In the genomic region with DNA sequence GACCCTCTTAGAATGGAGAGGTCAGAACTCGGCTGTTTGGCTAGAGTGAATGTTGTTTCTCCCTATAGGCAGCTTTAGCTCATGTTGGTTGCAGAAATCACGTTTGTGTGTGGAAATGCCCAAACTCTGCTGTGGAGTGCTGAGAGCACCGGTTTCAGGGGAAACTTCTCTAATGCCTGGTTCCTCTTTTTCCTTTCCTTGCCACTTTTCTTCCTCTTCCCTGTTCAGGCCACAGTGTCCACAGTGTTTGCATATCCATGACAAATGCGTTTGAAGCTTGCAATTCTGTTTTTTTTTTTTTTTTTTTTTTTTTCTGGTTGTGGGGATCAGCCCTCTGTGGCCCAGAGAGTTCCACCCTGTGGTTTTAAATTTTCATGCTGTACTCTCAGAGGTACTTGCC, we compare ENCODE assay signal across 14 mouse cellular contexts. TPM values are rescaled to one million over a fixed set of nuclear protein-coding genes. Genes with fewer than 3 reads are reported as not detected.
A peak's percentile ranks its signal among the peaks of the same experiment; 100 is the strongest.
DNase-seq lines count a peak whose midpoint lies in the region; ATAC-seq and TF ChIP-seq lines count a peak whose summit lies in the region.
"Had no signal": no experiment of that assay in that cellular context is flagged by ENCODE, and none has a peak within 500 bp of the region (broad histone marks: within the 10 kb centered on the region; RNA-seq: fewer than 3 reads in every experiment).

A gene (plus strand): TSS at position 398 of the 400 bp plus-strand sequence.

- no peak for ATAC-seq in liver, embryonic 12.5 days
- ATAC-seq in forebrain, embryonic 12.5 days (ENCODE audit: low FRiP score) = no peak
- ATAC-seq: forebrain, embryonic 16.5 days; midbrain, embryonic 13.5 days had no signal

- no peak within 1 kb of the TSS for H3K4me3 ChIP-seq in liver, adult 2 months (ENCODE audit: insufficient read depth, low read depth, low read length)
- H3K4me3 ChIP-seq in liver, embryonic 12.5 days = no peak within 1 kb of the TSS
- peak within 1 kb of the TSS in 1 of 3 experiments; percentile 33 for H3K4me3 ChIP-seq in CH12.LX (replicated peaks in 1 of 3; ENCODE audit: low read depth in 2 of 3, low read length in 2 of 3, poor library complexity in 1 of 3)
- H3K4me3 ChIP-seq in bone marrow macrophage, adult 2 months (ENCODE audit: insufficient read depth, low read length) = peak within 1 kb of the TSS; percentile 48
- peak within 1 kb of the TSS; percentile 66 for H3K4me3 ChIP-seq in megakaryocyte, embryonic 14.5 days (replicated peaks)
- no peak within 1 kb of the TSS for H3K4me3 ChIP-seq in forebrain, embryonic 12.5 days (replicated peaks)
- H3K4me3 ChIP-seq: heart, embryonic 12.5 days; hindbrain, embryonic 13.5 days; midbrain, embryonic 13.5 days had no signal

- no peaks in the 10 kb centered on the region for H3K27me3 ChIP-seq in liver, adult 2 months (ENCODE audit: control insufficient read depth, insufficient read depth, low read length)
- H3K27me3 ChIP-seq in liver, embryonic 12.5 days (replicated peaks) = no peaks in the 10 kb centered on the region
- no peaks in the 10 kb centered on the region for H3K27me3 ChIP-seq in CH12.LX (replicated peaks)
- H3K27me3 ChIP-seq in megakaryocyte, embryonic 14.5 days (replicated peaks) = no peaks in the 10 kb centered on the region
- H3K27me3 ChIP-seq in forebrain, embryonic 12.5 days = no peaks in the 10 kb centered on the region
- H3K27me3 ChIP-seq: heart, embryonic 12.5 days; hindbrain, embryonic 13.5 days; midbrain, embryonic 13.5 days had no signal

- dilution Hi-C loops in CH12.LX (cut with MboI; ENCODE audit: extremely low pct_ligation_motif_present, extremely low pct_unique_long_range_greater_than_20kb, low sequenced_read_pairs) = no loop called here

- in situ Hi-C loops in CH12.LX (cut with MboI; ENCODE audit: low pct_ligation_motif_present, low pct_unique_long_range_greater_than_20kb, low sequenced_read_pairs) = no loop called here

- no peak within 1 kb of the TSS for H3K9ac ChIP-seq in liver, adult 2 months (ENCODE audit: low read depth, low read length)
- no peak within 1 kb of the TSS for H3K9ac ChIP-seq in liver, embryonic 12.5 days
- no peak within 1 kb of the TSS for H3K9ac ChIP-seq in CH12.LX (ENCODE audit: insufficient read depth, low read depth)
- H3K9ac ChIP-seq in forebrain, embryonic 12.5 days = no peak within 1 kb of the TSS
- H3K9ac ChIP-seq: heart, embryonic 12.5 days; hindbrain, embryonic 13.5 days; midbrain, embryonic 13.5 days had no signal

- no peaks in the 10 kb centered on the region for H3K79me2 ChIP-seq in liver, adult 2 months (ENCODE audit: control insufficient read depth, insufficient read depth, low read length)
- H3K79me2 ChIP-seq in CH12.LX (replicated peaks; ENCODE audit: control insufficient read depth, extremely low read depth, insufficient read depth, poor library complexity, severe bottlenecking) = no peaks in the 10 kb centered on the region

- H3K27ac ChIP-seq in liver, adult 2 months (replicated peaks; ENCODE audit: insufficient read depth, low read depth, low read length) = 0 out of 2 replicates have a peak within 1 kb of the TSS, but pooled peaks have one; percentile 16
- H3K27ac ChIP-seq in liver, embryonic 12.5 days = no peak within 1 kb of the TSS
- H3K27ac ChIP-seq in CH12.LX (ENCODE audit: insufficient read depth, low read depth) = no peak within 1 kb of the TSS
- H3K27ac ChIP-seq in bone marrow macrophage, adult 2 months (ENCODE audit: insufficient read depth, low read depth, low read length) = peak within 1 kb of the TSS; percentile 99
- no peak within 1 kb of the TSS for H3K27ac ChIP-seq in forebrain, embryonic 12.5 days
- H3K27ac ChIP-seq: hindbrain, embryonic 13.5 days; midbrain, embryonic 13.5 days had no signal

- TF ChIP-seq EP300 in CH12.LX (IDR thresholded peaks at IDR 0.05; ENCODE audit: low read length) = peak; percentile 95

- 41% methylated on average over 4 of the region's 4 CpGs for WGBS in liver, adult 2 months
- WGBS in liver, embryonic 12.5 days (ENCODE audit: insufficient replicate concordance) = 25% methylated on average over 4 of the region's 4 CpGs
- WGBS in forebrain, embryonic 12.5 days = 71% methylated on average over 4 of the region's 4 CpGs

- no peak for TF ChIP-seq RAD21 in CH12.LX (IDR thresholded peaks at IDR 0.05; ENCODE audit: low read depth, low read length)

- DNase-seq in liver, adult 2 months (ENCODE audit: extremely low read depth, low read depth, low spot score) = peak; percentile 42
- peak; percentile 71 for DNase-seq in CH12.LX (ENCODE audit: extremely low read depth)
- no peak for DNase-seq in natural killer cell, adult 2 months (ENCODE audit: low spot score in 2 of 2)
- DNase-seq: cerebellum, postnatal 36 days; kidney, adult 2 months; layer of hippocampus, postnatal 36 days had no signal

- TF ChIP-seq CTCF in liver, adult 2 months (IDR thresholded peaks at IDR 0.05; ENCODE audit: low read depth, low read length) = no peak
- TF ChIP-seq CTCF in CH12.LX (conservative IDR thresholded peaks at IDR 0.05 in 1 of 2, IDR thresholded peaks at IDR 0.05 in 1 of 2; ENCODE audit: low read depth in 2 of 2, low read length in 2 of 2) = no peak
- no peak for TF ChIP-seq CTCF in bone marrow macrophage, adult 2 months (IDR thresholded peaks at IDR 0.05; ENCODE audit: low read depth, low read length)

- no peak for TF ChIP-seq POLR2A in liver, adult 2 months (IDR thresholded peaks at IDR 0.05; ENCODE audit: extremely low read depth, insufficient read depth, low read length)
- TF ChIP-seq POLR2A in CH12.LX (IDR thresholded peaks at IDR 0.05; ENCODE audit: low read depth, low read length) = no peak
- TF ChIP-seq POLR2A in bone marrow macrophage, adult 2 months (IDR thresholded peaks at IDR 0.05; ENCODE audit: borderline replicate concordance, low read depth, low read length) = no peak

- H3K4me1 ChIP-seq in liver, adult 2 months (ENCODE audit: control insufficient read depth, insufficient read depth, low read length) = no peaks in the 10 kb centered on the region
- H3K4me1 ChIP-seq in liver, embryonic 12.5 days = no peaks in the 10 kb centered on the region
- H3K4me1 ChIP-seq in CH12.LX (ENCODE audit: control insufficient read depth in 1 of 2, insufficient read depth in 2 of 2) = peaks cover 10 to 22% of the 10 kb centered on the region in 2 experiments
- peaks cover 38% of the 10 kb centered on the region for H3K4me1 ChIP-seq in bone marrow macrophage, adult 2 months (ENCODE audit: control insufficient read depth, insufficient read depth, low read length)
- H3K4me1 ChIP-seq in megakaryocyte, embryonic 14.5 days = no peaks in the 10 kb centered on the region
- no peaks in the 10 kb centered on the region for H3K4me1 ChIP-seq in forebrain, embryonic 12.5 days
- H3K4me1 ChIP-seq: heart, embryonic 12.5 days; hindbrain, embryonic 13.5 days; midbrain, embryonic 13.5 days had no signal

- no peaks in the 10 kb centered on the region for H3K9me3 ChIP-seq in liver, embryonic 12.5 days (replicated peaks)
- H3K9me3 ChIP-seq in CH12.LX (replicated peaks; ENCODE audit: low read length) = no peaks in the 10 kb centered on the region
- peaks cover 2% of the 10 kb centered on the region for H3K9me3 ChIP-seq in megakaryocyte, embryonic 14.5 days
- no peaks in the 10 kb centered on the region for H3K9me3 ChIP-seq in forebrain, embryonic 12.5 days
- H3K9me3 ChIP-seq: heart, embryonic 12.5 days; hindbrain, embryonic 13.5 days; midbrain, embryonic 13.5 days had no signal

- no peak within 1 kb of the TSS for H3K4me2 ChIP-seq in liver, embryonic 12.5 days
- peak within 1 kb of the TSS; percentile 51 for H3K4me2 ChIP-seq in CH12.LX (ENCODE audit: insufficient read depth, low read depth, poor library complexity, severe bottlenecking)
- H3K4me2 ChIP-seq in forebrain, embryonic 12.5 days = no peak within 1 kb of the TSS
- H3K4me2 ChIP-seq: heart, embryonic 12.5 days; hindbrain, embryonic 13.5 days; midbrain, embryonic 13.5 days had no signal

- no peaks in the 10 kb centered on the region for H3K36me3 ChIP-seq in liver, adult 2 months (ENCODE audit: control insufficient read depth, insufficient read depth, low read length)
- H3K36me3 ChIP-seq in liver, embryonic 12.5 days = no peaks in the 10 kb centered on the region
- H3K36me3 ChIP-seq in CH12.LX (replicated peaks in 1 of 2; ENCODE audit: control insufficient read depth in 1 of 2, insufficient read depth in 1 of 2, low read length in 1 of 2) = no peaks in the 10 kb centered on the region
- H3K36me3 ChIP-seq in megakaryocyte, embryonic 14.5 days (replicated peaks; ENCODE audit: low read length) = no peaks in the 10 kb centered on the region
- no peaks in the 10 kb centered on the region for H3K36me3 ChIP-seq in forebrain, embryonic 12.5 days (replicated peaks)
- H3K36me3 ChIP-seq: heart, embryonic 12.5 days; hindbrain, embryonic 13.5 days; midbrain, embryonic 13.5 days had no signal

TF ChIP-seq in CH12.LX, 34 proteins besides CTCF, POLR2A, EP300 and RAD21 (continues in another document):
- TF ChIP-seq KAT2A (IDR thresholded peaks at IDR 0.05; ENCODE audit: insufficient replicate concordance, low read length) (no peak), ZNF384 (IDR thresholded peaks at IDR 0.05; ENCODE audit: low read depth, low read length) (peak; percentile 98), RCOR1 (conservative IDR thresholded peaks at IDR 0.05; ENCODE audit: low read depth, low read length) (0 out of 2 replicates have a peak, but pooled peaks have one; percentile 49), IRF4 (IDR thresholded peaks at IDR 0.05; ENCODE audit: low read depth, low read length) (peak; percentile 89), ETS1 (conservative IDR thresholded peaks at IDR 0.05; ENCODE audit: low read depth, low read length) (peak; percentile 62), JUN (IDR thresholded peaks at IDR 0.05; ENCODE audit: insufficient read depth, low read depth, low read length) (no peak), MEF2A (IDR thresholded peaks at IDR 0.05; ENCODE audit: borderline replicate concordance, low read depth, low read length) (peak; percentile 38; the same call in 1 of the 2 replicates), TCF12 (IDR thresholded peaks at IDR 0.05; ENCODE audit: low read depth, low read length) (0 out of 2 replicates have a peak, but pooled peaks have one; percentile 49), ZC3H11A (IDR thresholded peaks at IDR 0.05; ENCODE audit: low read depth, low read length) (no peak), MAFK (IDR thresholded peaks at IDR 0.05; ENCODE audit: insufficient replicate concordance, low read length) (peak; percentile 86)

RNA-seq across cellular contexts. Expression of the gene that starts here (rescaled TPM):
- 1.7 and 1.8 TPM in 2 replicates for total RNA-seq in liver, adult 2 months (2014; rRNA removed)
- polyA plus RNA-seq in liver, adult 2 months (2012; rRNA removed) = 0.52 and 1.1 TPM in 2 replicates
- 1.8 and 2.6 TPM in 2 replicates for polyA plus RNA-seq in liver, embryonic 12.5 days (2016; fragmentation: Nextera tagmentation; extraction: Ambion mirVana)
- total RNA-seq in CH12.LX (2012; rRNA removed) (0.08 TPM in 1 of 2 replicates, not detected in the other), CH12.LX (2014; rRNA removed) (not detected in 2 replicates)
- 0.30 and 0.31 TPM in 2 replicates for polyA plus RNA-seq in CH12.LX (2012; ENCODE audit: insufficient read length, low read depth)
- 1,148 and 1,154 TPM in 2 replicates for polyA plus RNA-seq in bone marrow macrophage, adult 2 months (2012; ENCODE audit: insufficient read depth, insufficient read length, missing spikeins)
- 3.4 TPM in 1 of 2 replicates, not detected in the other for polyA plus RNA-seq in megakaryocyte, embryonic 14.5 days (2012; ENCODE audit: insufficient read depth, low replicate concordance)
- polyA plus RNA-seq in forebrain, embryonic 12.5 days (2016; fragmentation: Nextera tagmentation; extraction: Ambion mirVana) = 0.67 and 0.87 TPM in 2 replicates

Comparison
In these comparisons a context has a peak if more than half of its experiments do, and no peak if none do; other contexts are left out.
1. RNA of the gene that starts here (polyA plus RNA-seq): 1,148 to 1,154 TPM in bone marrow macrophage, adult 2 months; 3.4 TPM in megakaryocyte, embryonic 14.5 days, 1.8 to 2.6 TPM in liver, embryonic 12.5 days, 0.52 to 1.1 TPM in liver, adult 2 months, 0.67 to 0.87 TPM in forebrain, embryonic 12.5 days and 0.30 to 0.31 TPM in CH12.LX; every median in the first group is over 100 times any median in the second.
2. H3K27ac ChIP-seq: peak in liver, adult 2 months (single experiment) and bone marrow macrophage, adult 2 months (single experiment); none in liver, embryonic 12.5 days (single experiment), CH12.LX (single experiment) and forebrain, embryonic 12.5 days (single experiment).
3. Peak in DNase-seq and H3K4me2 ChIP-seq in CH12.LX; RNA of the gene not detected or under 1 TPM.
4. H3K4me3 ChIP-seq: peak in bone marrow macrophage, adult 2 months (single experiment) and megakaryocyte, embryonic 14.5 days (single experiment); none in liver, adult 2 months (single experiment), liver, embryonic 12.5 days (single experiment) and forebrain, embryonic 12.5 days (single experiment).